Mouse (Mus musculus) liver, embryonic 15.5 days (tissue): ENCODE results near the gene Kcnd2. TPM values are rescaled to one million over a fixed set of nuclear protein-coding genes. Genes with fewer than 3 reads are reported as not detected.

Experiments
- ATAC-seq: fragments of 200-750 bp; cut with Nextera tagmentation; 2 replicates; pipeline ENCODE4 v1.8.0; 2017; ENCODE audit warnings: moderate number of reproducible peaks, mild to moderate bottlenecking, moderate library complexity; ENCODE audit not compliant: insufficient read depth
- H3K27ac ChIP-seq: fragments of 300-500 bp; sonication (generic); replicated peaks from 2 replicates; pipeline ENCODE4 v1.5.1; 2015; ENCODE audit warnings: mild to moderate bottlenecking, inconsistent platforms
- H3K27me3 ChIP-seq: fragments of 300-500 bp; sonication (generic); 2 replicates; pipeline ENCODE4 v1.6.1; 2015; ENCODE audit warnings: mild to moderate bottlenecking, inconsistent platforms
- H3K36me3 ChIP-seq: fragments of 300-500 bp; sonication (generic); replicated peaks from 2 replicates; pipeline ENCODE4 v1.6.1; 2015; ENCODE audit warnings: moderate library complexity, mild to moderate bottlenecking, inconsistent platforms
- H3K4me1 ChIP-seq: fragments of 300-500 bp; sonication (generic); replicated peaks from 2 replicates; pipeline ENCODE4 v1.6.1; 2015; ENCODE audit warnings: inconsistent platforms
- H3K4me2 ChIP-seq: fragments of 300-500 bp; sonication (generic); 2 replicates; pipeline ENCODE4 v1.6.1; 2015; ENCODE audit warnings: moderate library complexity, mild to moderate bottlenecking, inconsistent platforms
- H3K4me3 ChIP-seq: fragments of 300-500 bp; sonication (generic); replicated peaks from 2 replicates; pipeline ENCODE4 v1.5.1; 2015; ENCODE audit warnings: mild to moderate bottlenecking, inconsistent platforms
- H3K9ac ChIP-seq: fragments of 300-500 bp; sonication (generic); 2 replicates; pipeline ENCODE4 v1.6.1; 2015; ENCODE audit warnings: moderate library complexity, mild to moderate bottlenecking, inconsistent platforms
- H3K9me3 ChIP-seq: fragments of 300-500 bp; sonication (generic); replicated peaks from 2 replicates; pipeline ENCODE4 v1.6.1; 2016; ENCODE audit warnings: inconsistent platforms
- WGBS: fragments of 180-500 bp; shearing (Covaris S2); methylation state at CpG from one replicate; pipeline ENCODE4 v1.1.7; 2015; ENCODE audit warnings: mixed read lengths; ENCODE audit not compliant: insufficient replicate concordance; 5-methylcytosine and 5-hydroxymethylcytosine counted together
- polyA plus RNA-seq: library from polyadenylated mRNA; unstranded; fragments of >200 nt; fragmentation: Nextera tagmentation; extraction: Ambion mirVana; gene quantifications from 2 replicates; pipeline ENCODE4 v1.2.1, GENCODE M21; 2015

Gene Kcnd2
- polyA plus RNA-seq, 1 experiment from 2014 or later, result 0.03 TPM

GRCm38 (mm10) chr6:21697641-21698040 lies 482.3 kb downstream of the Kcnd2 start:
- Histone ChIP-seq H3K9me3 (no peaks in the 10 kb centered on the region), H3K4me2 (no peak overlapping the region), H3K4me3 (no peak overlapping the region), H3K27ac (no peak overlapping the region), H3K36me3 (no peaks in the 10 kb centered on the region), H3K27me3 (no peaks in the 10 kb centered on the region), H3K4me1 (no peaks in the 10 kb centered on the region), H3K9ac (no peak overlapping the region)
- 39% methylated on average over 3 of the region's 3 CpGs for whole genome bisulfite sequencing
- no peak for ATAC-seq

- H3K4me1 ChIP-seq, result no peaks in the 10 kb centered on the region
- 58% methylated on average over 6 of the region's 6 CpGs for WGBS
- no peaks in the 10 kb centered on the region for H3K9me3 ChIP-seq
- no peaks in the 10 kb centered on the region for H3K27me3 ChIP-seq
- ATAC-seq, result no peak
- no peak overlapping the region for H3K4me2 ChIP-seq
- H3K27ac ChIP-seq, result no peak overlapping the region
- H3K9ac ChIP-seq, result no peak overlapping the region
- no peak overlapping the region for H3K4me3 ChIP-seq
- H3K36me3 ChIP-seq, result no peaks in the 10 kb centered on the region
Measured at GRCm38 (mm10) chr6:21701131-21701530, 485.8 kb downstream of the Kcnd2 start.

GRCm38 (mm10) chr6:21709228-21709627 lies 493.9 kb downstream of the Kcnd2 start:
- H3K27me3 ChIP-seq, result no peaks in the 10 kb centered on the region
- no peak overlapping the region for H3K4me3 ChIP-seq
- H3K4me2 ChIP-seq, result no peak overlapping the region
- H3K36me3 ChIP-seq, result no peaks in the 10 kb centered on the region
- WGBS, result 14% methylated on average over 3 of the region's 3 CpGs
- ATAC-seq, result no peak
- no peak overlapping the region for H3K27ac ChIP-seq
- H3K9ac ChIP-seq, result no peak overlapping the region
- H3K4me1 ChIP-seq, result no peaks in the 10 kb centered on the region
- H3K9me3 ChIP-seq, result no peaks in the 10 kb centered on the region

GRCm38 (mm10) chr6:21719121-21719520 lies 503.8 kb downstream of the Kcnd2 start:
- no peak overlapping the region for H3K9ac ChIP-seq
- no peak overlapping the region for H3K4me3 ChIP-seq
- no peaks in the 10 kb centered on the region for H3K9me3 ChIP-seq
- WGBS, result 50% methylated on average over 1 of the region's 1 CpGs
- no peak for ATAC-seq
- no peaks in the 10 kb centered on the region for H3K27me3 ChIP-seq
- no peak overlapping the region for H3K4me2 ChIP-seq
- H3K27ac ChIP-seq, result no peak overlapping the region
- H3K4me1 ChIP-seq, result no peaks in the 10 kb centered on the region
- no peaks in the 10 kb centered on the region for H3K36me3 ChIP-seq

GRCm38 (mm10) chr6:21722238-21722637 lies 506.9 kb downstream of the Kcnd2 start:
- WGBS, result 58% methylated on average over 10 of the region's 10 CpGs
- no peak overlapping the region for H3K27ac ChIP-seq
- no peak overlapping the region for H3K4me2 ChIP-seq
- H3K9ac ChIP-seq, result no peak overlapping the region
- no peaks in the 10 kb centered on the region for H3K27me3 ChIP-seq
- H3K4me3 ChIP-seq, result no peak overlapping the region
- H3K36me3 ChIP-seq, result no peaks in the 10 kb centered on the region
- H3K9me3 ChIP-seq, result no peaks in the 10 kb centered on the region
- H3K4me1 ChIP-seq, result no peaks in the 10 kb centered on the region
- ATAC-seq, result no peak

- no peak overlapping the region for H3K4me3 ChIP-seq
- no peak overlapping the region for H3K27ac ChIP-seq
- no peak overlapping the region for H3K9ac ChIP-seq
- no peak overlapping the region for H3K4me2 ChIP-seq
- no peaks in the 10 kb centered on the region for H3K36me3 ChIP-seq
- no peak for ATAC-seq
- no peaks in the 10 kb centered on the region for H3K27me3 ChIP-seq
- 49% methylated on average over 2 of the region's 2 CpGs for WGBS
- no peaks in the 10 kb centered on the region for H3K4me1 ChIP-seq
- H3K9me3 ChIP-seq, result no peaks in the 10 kb centered on the region
Measured at GRCm38 (mm10) chr6:21740606-21741005, 525.3 kb downstream of the Kcnd2 start.

- Histone ChIP-seq H3K36me3 (no peaks in the 10 kb centered on the region), H3K9ac (no peak overlapping the region), H3K9me3 (no peaks in the 10 kb centered on the region), H3K4me3 (no peak overlapping the region), H3K4me2 (no peak overlapping the region), H3K4me1 (no peaks in the 10 kb centered on the region), H3K27me3 (no peaks in the 10 kb centered on the region), H3K27ac (no peak overlapping the region)
- no peak for ATAC-seq
- WGBS, result 62% methylated on average over 3 of the region's 3 CpGs
Measured at GRCm38 (mm10) chr6:21744615-21745266, 529.4 kb downstream of the Kcnd2 start.

GRCm38 (mm10) chr6:21747536-21747935 lies 532.2 kb downstream of the Kcnd2 start:
- Histone ChIP-seq H3K4me2 (no peak overlapping the region), H3K27ac (no peak overlapping the region), H3K4me1 (no peaks in the 10 kb centered on the region), H3K4me3 (no peak overlapping the region), H3K27me3 (no peaks in the 10 kb centered on the region), H3K9ac (no peak overlapping the region), H3K9me3 (no peaks in the 10 kb centered on the region), H3K36me3 (no peaks in the 10 kb centered on the region)
- no peak for ATAC-seq
- WGBS, result 52% methylated on average over 1 of the region's 1 CpGs

- no peak for ATAC-seq
- H3K9ac ChIP-seq, result no peak overlapping the region
- H3K27me3 ChIP-seq, result no peaks in the 10 kb centered on the region
- no peak overlapping the region for H3K4me2 ChIP-seq
- H3K27ac ChIP-seq, result no peak overlapping the region
- 71% methylated on average over 12 of the region's 12 CpGs for WGBS
- no peaks in the 10 kb centered on the region for H3K36me3 ChIP-seq
- no peaks in the 10 kb centered on the region for H3K4me1 ChIP-seq
- no peak overlapping the region for H3K4me3 ChIP-seq
- no peaks in the 10 kb centered on the region for H3K9me3 ChIP-seq
Measured at GRCm38 (mm10) chr6:21767787-21768221, 552.5 kb downstream of the Kcnd2 start.

GRCm38 (mm10) chr6:21768745-21769446 lies 553.6 kb downstream of the Kcnd2 start:
- Histone ChIP-seq H3K4me2 (no peak overlapping the region), H3K9ac (no peak overlapping the region), H3K27me3 (no peaks in the 10 kb centered on the region), H3K36me3 (no peaks in the 10 kb centered on the region), H3K4me3 (no peak overlapping the region), H3K4me1 (no peaks in the 10 kb centered on the region), H3K27ac (no peak overlapping the region), H3K9me3 (no peaks in the 10 kb centered on the region)
- WGBS, result 63% methylated on average over 9 of the region's 9 CpGs
- ATAC-seq, result no peak

GRCm38 (mm10) chr6:21769447-21769809 lies 554.1 kb downstream of the Kcnd2 start:
- Histone ChIP-seq H3K36me3 (no peaks in the 10 kb centered on the region), H3K27me3 (no peaks in the 10 kb centered on the region), H3K9me3 (no peaks in the 10 kb centered on the region), H3K27ac (no peak overlapping the region), H3K4me1 (0 out of 2 replicates have a peak, but pooled peaks cover 2% of the 10 kb centered on the region), H3K9ac (no peak overlapping the region), H3K4me3 (no peak overlapping the region), H3K4me2 (no peak overlapping the region)
- 56% methylated on average over 1 of the region's 1 CpGs for WGBS
- ATAC-seq, result no peak
